8 mouse cellular contexts compared by ENCODE assay signal in genomic region chr19:53460312-53461024, GRCm38 (mm10).
DNase-seq lines count a peak whose midpoint lies in the region; ATAC-seq and TF ChIP-seq lines count a peak whose summit lies in the region.

No protein-coding gene starts in this region.

- TF ChIP-seq CTCF in kidney, postnatal 0 days (IDR thresholded peaks at IDR 0.05; ENCODE audit: low read depth), result no peak

- WGBS in kidney, postnatal 0 days, result 19% methylated on average over 19 of the region's 19 CpGs
- 7% methylated on average over 19 of the region's 19 CpGs for WGBS in hindbrain, embryonic 15.5 days
- WGBS in neural tube, embryonic 12.5 days, result 6% methylated on average over 19 of the region's 19 CpGs

- no peak for DNase-seq in kidney, postnatal 0 days (ENCODE audit: low spot score)
- no peak for DNase-seq in kidney, adult 9 months
- DNase-seq in WW6 (ENCODE audit: low read depth, low spot score), result peak; percentile 67
- DNase-seq in Muller cell, postnatal 12 days (ENCODE audit: inconsistent ontology term), result no peak
- no peak for DNase-seq in kidney, adult 18-20 months
- no peak for DNase-seq in gastrocnemius, postnatal 14 days

- no peak overlapping the region for H3K4me3 ChIP-seq in kidney, postnatal 0 days (replicated peaks; ENCODE audit: low read depth, low read length)
- H3K4me3 ChIP-seq in hindbrain, embryonic 15.5 days, result no peak overlapping the region
- H3K4me3 ChIP-seq in neural tube, embryonic 12.5 days, result no peak overlapping the region

- no peak overlapping the region for H3K9ac ChIP-seq in kidney, postnatal 0 days (ENCODE audit: low read depth, low read length)
- no peak overlapping the region for H3K9ac ChIP-seq in hindbrain, embryonic 15.5 days
- H3K9ac ChIP-seq in neural tube, embryonic 12.5 days, result no peak overlapping the region

- intact Hi-C loops in gastrocnemius, postnatal 14 days (cut with DNase I; ENCODE audit: low total_unique reads), result no loop called here

- H3K27ac ChIP-seq in kidney, postnatal 0 days, result no peak overlapping the region
- H3K27ac ChIP-seq in hindbrain, embryonic 15.5 days (replicated peaks), result no peak overlapping the region
- no peak overlapping the region for H3K27ac ChIP-seq in neural tube, embryonic 12.5 days

- H3K4me1 ChIP-seq in kidney, postnatal 0 days (replicated peaks; ENCODE audit: insufficient read depth, low read length), result peaks cover 5% of the 10 kb centered on the region; the same call in 1 of the 2 replicates
- peaks cover 18% of the 10 kb centered on the region for H3K4me1 ChIP-seq in hindbrain, embryonic 15.5 days (replicated peaks)
- peaks cover 18% of the 10 kb centered on the region for H3K4me1 ChIP-seq in neural tube, embryonic 12.5 days

- H3K27me3 ChIP-seq in kidney, postnatal 0 days (ENCODE audit: insufficient read depth, low read length), result no peaks in the 10 kb centered on the region
- no peaks in the 10 kb centered on the region for H3K27me3 ChIP-seq in hindbrain, embryonic 15.5 days
- H3K27me3 ChIP-seq in neural tube, embryonic 12.5 days (replicated peaks), result peaks cover 10% of the 10 kb centered on the region; the same call in 1 of the 2 replicates

- H3K4me2 ChIP-seq in kidney, postnatal 0 days (ENCODE audit: low read length), result peak overlapping the region; percentile 18; the same call in 1 of the 2 replicates
- H3K4me2 ChIP-seq in hindbrain, embryonic 15.5 days, result peak overlapping the region; percentile 1; the same call in 1 of the 2 replicates
- H3K4me2 ChIP-seq in neural tube, embryonic 12.5 days (replicated peaks), result peak overlapping the region; percentile 40

- no peak for ATAC-seq in kidney, postnatal 0 days (replicated peaks; ENCODE audit: low FRiP score, low read depth)
- ATAC-seq in hindbrain, embryonic 15.5 days (ENCODE audit: low FRiP score, low read depth), result no peak
- ATAC-seq in neural tube, embryonic 12.5 days (ENCODE audit: low FRiP score, low read depth), result no peak

- H3K9me3 ChIP-seq in kidney, postnatal 0 days (replicated peaks; ENCODE audit: low read length), result no peaks in the 10 kb centered on the region
- H3K9me3 ChIP-seq in hindbrain, embryonic 15.5 days, result no peaks in the 10 kb centered on the region
- no peaks in the 10 kb centered on the region for H3K9me3 ChIP-seq in neural tube, embryonic 12.5 days

- H3K36me3 ChIP-seq in kidney, postnatal 0 days (ENCODE audit: insufficient read depth, low read length), result no peaks in the 10 kb centered on the region
- H3K36me3 ChIP-seq in hindbrain, embryonic 15.5 days, result no peaks in the 10 kb centered on the region
- H3K36me3 ChIP-seq in neural tube, embryonic 12.5 days, result no peaks in the 10 kb centered on the region
